Mouse (Mus musculus) lung, embryonic 16.5 days (tissue): ENCODE measurements around the gene Ralgds. TPM values are rescaled to one million over a fixed set of nuclear protein-coding genes. Genes with fewer than 3 reads are reported as not detected.

ENCODE experiments used
- ATAC-seq: fragments of 200-750 bp; cut with Nextera tagmentation; 2 replicates; pipeline ENCODE4 v1.8.0; 2017; ENCODE audit warnings: low read depth, mild to moderate bottlenecking, moderate library complexity
- H3K27ac ChIP-seq: fragments of 300-500 bp; sonication (generic); 2 replicates; pipeline ENCODE4 v1.5.1; 2014; ENCODE audit warnings: mild to moderate bottlenecking, control low read depth, low read length
- H3K27me3 ChIP-seq: fragments of 300-500 bp; sonication (generic); 2 replicates; pipeline ENCODE4 v1.6.1; 2014; ENCODE audit warnings: low read depth, low read length, mixed read lengths; ENCODE audit not compliant: control insufficient read depth, insufficient read depth
- H3K36me3 ChIP-seq: fragments of 300-500 bp; sonication (generic); 2 replicates; pipeline ENCODE4 v1.6.1; 2014; ENCODE audit warnings: low read length; ENCODE audit not compliant: control insufficient read depth, insufficient read depth
- H3K4me1 ChIP-seq: fragments of 300-500 bp; sonication (generic); replicated peaks from 2 replicates; pipeline ENCODE4 v1.6.1; 2014; ENCODE audit warnings: low read length, mixed read lengths; ENCODE audit not compliant: control insufficient read depth, insufficient read depth
- H3K4me2 ChIP-seq: fragments of 300-500 bp; sonication (generic); 2 replicates; pipeline ENCODE4 v1.6.1; 2014; ENCODE audit warnings: low read depth, low read length, control low read depth
- H3K4me3 ChIP-seq: fragments of 300-500 bp; sonication (generic); 2 replicates; pipeline ENCODE4 v1.5.1; 2014; ENCODE audit warnings: mild to moderate bottlenecking, low read length, control low read depth
- H3K9ac ChIP-seq: fragments of 300-500 bp; sonication (generic); 2 replicates; pipeline ENCODE4 v1.6.1; 2014; ENCODE audit warnings: low read length, control low read depth
- H3K9me3 ChIP-seq: fragments of 300-500 bp; sonication (generic); 2 replicates; pipeline ENCODE4 v1.6.1; 2016; ENCODE audit warnings: low read length; ENCODE audit not compliant: control insufficient read depth
- WGBS: fragments of 180-500 bp; shearing (Covaris S2); extraction: QIAGEN DNeasy Blood & Tissue Kit; methylation state at CpG from one replicate; pipeline ENCODE4 v1.1.7; 2014; 5-methylcytosine and 5-hydroxymethylcytosine counted together
- polyA plus RNA-seq: library from polyadenylated mRNA; unstranded; fragments of >200 nt; fragmentation: Nextera tagmentation; extraction: Ambion mirVana; gene quantifications from 2 replicates; pipeline ENCODE4 v1.2.1, GENCODE M21; 2015

Gene Ralgds
- polyA plus RNA-seq, 1 experiment from 2014 or later: 27.3 TPM

DNA sequence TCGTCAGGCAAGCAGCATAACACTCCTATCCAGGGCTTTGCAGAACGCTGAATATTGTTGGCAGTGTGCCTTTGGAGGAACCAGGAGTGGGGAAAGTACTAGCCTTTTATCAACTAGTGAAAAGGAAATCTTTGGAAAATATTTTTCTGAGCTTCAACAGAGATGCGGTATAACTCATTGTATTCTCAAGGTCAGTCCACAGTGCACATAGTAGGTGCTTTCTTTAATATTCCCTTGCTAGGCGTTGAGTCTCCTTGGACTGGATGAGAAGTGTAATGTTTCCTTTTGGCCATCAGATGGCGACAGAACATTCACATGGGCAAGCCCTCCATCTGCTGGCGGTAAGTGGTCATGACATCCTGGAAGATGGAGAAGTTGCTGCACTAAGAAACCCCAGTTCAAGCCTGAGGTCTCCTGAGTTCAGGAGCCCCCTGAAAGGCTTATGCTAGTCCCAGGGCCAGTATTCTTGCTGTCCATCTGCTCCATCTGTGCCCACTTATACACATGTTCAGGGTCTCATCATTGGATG lies 72.2 kb downstream of the Ralgds start:
- Histone ChIP-seq H3K27ac (no peak overlapping the region), H3K36me3 (no peaks in the 10 kb centered on the region; the same call in 1 of the 2 replicates), H3K27me3 (no peaks in the 10 kb centered on the region), H3K9me3 (no peaks in the 10 kb centered on the region), H3K4me1 (peaks cover 12% of the 10 kb centered on the region), H3K4me2 (no peak overlapping the region), H3K9ac (no peak overlapping the region), H3K4me3 (no peak overlapping the region)
- WGBS: 18% methylated on average over 6 of the region's 6 CpGs
- ATAC-seq: no peak

DNA sequence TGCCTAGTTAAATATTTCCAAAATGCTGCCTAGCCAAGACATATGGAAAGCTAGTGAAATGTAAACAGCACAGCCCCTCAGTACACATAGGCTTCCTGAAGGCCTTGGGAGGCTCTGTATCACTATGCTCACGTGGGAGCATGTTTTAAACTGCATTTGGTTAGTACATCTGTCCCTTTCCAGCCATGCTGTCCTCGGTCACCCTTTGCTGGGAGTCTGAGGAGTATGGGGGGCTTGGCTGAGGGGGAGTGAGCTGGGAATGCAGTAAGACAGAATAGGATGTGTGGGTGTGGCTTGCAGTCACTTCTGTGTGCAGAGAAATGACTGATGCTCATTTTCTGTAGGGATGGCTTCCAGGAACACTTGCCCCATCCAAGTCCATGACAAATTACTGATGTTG lies 72.8 kb downstream of the Ralgds start:
- no peak overlapping the region for H3K27ac ChIP-seq
- H3K4me3 ChIP-seq: no peak overlapping the region
- H3K4me1 ChIP-seq: peaks cover 12% of the 10 kb centered on the region
- no peaks in the 10 kb centered on the region; the same call in 1 of the 2 replicates for H3K36me3 ChIP-seq
- H3K4me2 ChIP-seq: no peak overlapping the region
- no peaks in the 10 kb centered on the region for H3K9me3 ChIP-seq
- no peaks in the 10 kb centered on the region for H3K27me3 ChIP-seq
- 41% methylated on average over 2 of the region's 2 CpGs for WGBS
- ATAC-seq: no peak
- no peak overlapping the region for H3K9ac ChIP-seq

DNA sequence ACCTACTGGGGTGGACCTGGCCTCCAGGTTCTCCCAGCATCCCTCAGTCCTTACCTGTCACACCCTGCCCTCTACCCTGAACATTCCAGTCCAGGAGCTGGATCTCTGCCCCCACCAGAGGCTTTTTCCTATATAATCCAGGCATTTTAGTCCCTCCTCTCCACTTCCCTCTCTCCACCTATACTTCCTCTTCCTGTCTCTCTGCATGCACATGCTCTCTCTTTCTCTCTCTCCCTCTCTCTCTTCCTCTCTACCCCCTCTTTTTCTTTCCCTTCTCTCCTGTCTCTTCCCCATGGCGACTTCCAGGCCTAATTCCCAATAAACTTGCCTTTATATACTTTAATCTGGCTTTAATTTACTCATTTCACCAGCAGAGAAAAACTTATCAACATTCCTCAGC lies 75.6 kb downstream of the Ralgds start:
- Histone ChIP-seq H3K27me3 (no peaks in the 10 kb centered on the region), H3K4me1 (peaks cover 1% of the 10 kb centered on the region; the same call in 1 of the 2 replicates), H3K4me2 (no peak overlapping the region), H3K36me3 (no peaks in the 10 kb centered on the region), H3K27ac (no peak overlapping the region), H3K9ac (no peak overlapping the region), H3K4me3 (no peak overlapping the region), H3K9me3 (no peaks in the 10 kb centered on the region)
- no peak for ATAC-seq
- WGBS: 29% methylated on average over 1 of the region's 1 CpGs

DNA sequence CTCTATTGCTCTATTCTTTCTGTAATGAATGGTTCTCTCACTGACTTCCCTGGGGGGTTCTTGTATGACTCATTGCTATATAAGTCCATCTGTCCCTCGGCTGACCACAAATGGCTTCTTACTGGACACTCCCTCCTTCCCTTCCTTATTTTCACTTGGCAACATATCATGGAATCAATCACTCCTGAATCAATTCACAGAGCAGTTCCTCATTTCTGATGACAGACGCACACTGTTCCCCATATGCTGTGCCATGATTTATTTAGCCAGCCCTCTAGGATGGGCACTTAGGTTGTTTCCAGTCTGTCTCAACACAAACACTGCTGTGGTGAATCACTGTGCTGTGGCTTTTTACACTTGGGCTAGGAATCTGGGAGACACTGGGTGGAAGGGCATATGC lies 78.6 kb downstream of the Ralgds start:
- H3K4me1 ChIP-seq: no peaks in the 10 kb centered on the region
- no peak overlapping the region for H3K4me3 ChIP-seq
- WGBS: 60% methylated on average over 2 of the region's 2 CpGs
- H3K4me2 ChIP-seq: no peak overlapping the region
- no peaks in the 10 kb centered on the region for H3K9me3 ChIP-seq
- no peaks in the 10 kb centered on the region for H3K27me3 ChIP-seq
- no peaks in the 10 kb centered on the region for H3K36me3 ChIP-seq
- no peak overlapping the region for H3K27ac ChIP-seq
- H3K9ac ChIP-seq: no peak overlapping the region
- no peak for ATAC-seq

DNA sequence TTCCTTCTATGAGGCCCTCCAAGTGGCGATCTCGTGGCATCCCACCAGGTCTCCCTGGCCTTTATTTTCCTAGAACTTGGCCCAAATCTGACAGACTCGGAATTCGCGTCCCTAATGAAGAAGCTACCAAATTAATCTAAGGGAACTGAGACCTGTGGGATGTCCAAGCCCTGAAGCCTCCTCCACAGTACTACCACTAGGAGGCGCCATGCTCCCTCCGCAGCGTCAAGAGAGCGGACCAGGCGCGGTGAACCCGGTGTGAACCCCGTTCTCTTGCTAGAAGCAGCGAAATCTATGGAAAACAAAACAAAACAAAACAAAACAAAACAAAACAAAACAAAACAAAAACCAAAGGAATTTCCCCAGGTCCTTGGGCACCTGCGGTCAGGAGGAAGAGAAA lies 79.9 kb downstream of the Ralgds start:
- no peaks in the 10 kb centered on the region for H3K4me1 ChIP-seq
- ATAC-seq: no peak

DNA sequence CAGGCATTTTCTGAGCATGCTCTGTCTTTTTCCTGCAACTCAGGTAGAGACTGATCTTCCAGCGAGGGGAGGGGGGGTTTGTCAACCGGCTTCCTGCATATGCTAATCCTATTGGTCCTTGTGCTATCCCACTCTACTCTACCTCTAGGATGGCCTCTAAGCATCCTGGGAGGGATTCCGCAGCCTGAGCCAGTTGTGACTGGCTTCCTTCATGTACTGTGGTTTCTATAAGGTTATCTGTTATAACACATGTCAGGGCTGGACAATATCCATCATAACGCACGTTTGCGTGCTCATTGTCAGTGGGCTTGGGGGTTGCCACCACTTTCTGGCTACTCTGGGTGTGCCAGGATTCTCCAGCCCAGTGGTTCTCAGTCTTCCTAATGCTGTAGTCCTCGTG lies 83.1 kb downstream of the Ralgds start:
- no peaks in the 10 kb centered on the region for H3K9me3 ChIP-seq
- H3K36me3 ChIP-seq: no peaks in the 10 kb centered on the region
- no peak overlapping the region for H3K4me3 ChIP-seq
- no peak overlapping the region for H3K9ac ChIP-seq
- no peak overlapping the region for H3K4me2 ChIP-seq
- 72% methylated on average over 7 of the region's 7 CpGs for WGBS
- H3K4me1 ChIP-seq: no peaks in the 10 kb centered on the region
- ATAC-seq: no peak
- no peaks in the 10 kb centered on the region for H3K27me3 ChIP-seq
- no peak overlapping the region for H3K27ac ChIP-seq

More for the DNA sequence above, 79.9 kb downstream of the Ralgds start:
- H3K36me3 ChIP-seq: no peaks in the 10 kb centered on the region
- no peak overlapping the region for H3K4me3 ChIP-seq
- H3K27ac ChIP-seq: no peak overlapping the region
- no peaks in the 10 kb centered on the region for H3K27me3 ChIP-seq
- no peak overlapping the region for H3K9ac ChIP-seq
- no peaks in the 10 kb centered on the region for H3K9me3 ChIP-seq
- 7% methylated on average over 15 of the region's 15 CpGs for WGBS
- peak overlapping the region; percentile 21; the same call in 1 of the 2 replicates for H3K4me2 ChIP-seq

DNA sequence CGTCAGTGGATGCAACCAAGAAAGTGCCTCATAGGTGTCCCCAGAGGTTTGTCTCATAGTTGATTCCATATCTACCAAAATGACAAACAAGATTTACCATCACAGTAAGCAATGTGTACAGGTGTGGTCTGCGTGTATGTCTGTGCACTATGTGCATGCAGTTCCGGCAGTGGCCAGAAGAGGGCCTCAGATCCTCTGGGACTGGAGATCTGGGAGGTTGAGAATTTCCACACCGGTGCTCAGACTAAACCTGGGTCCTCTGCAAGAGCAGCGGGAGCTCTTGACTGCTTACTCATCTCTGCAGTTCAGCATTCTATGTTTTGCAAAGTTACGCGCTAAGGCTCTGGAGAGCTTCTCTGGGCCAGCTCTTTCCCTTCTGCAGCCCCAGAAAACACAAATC lies 84.1 kb downstream of the Ralgds start:
- no peaks in the 10 kb centered on the region for H3K4me1 ChIP-seq
- no peaks in the 10 kb centered on the region for H3K27me3 ChIP-seq
- H3K4me3 ChIP-seq: no peak overlapping the region
- no peaks in the 10 kb centered on the region for H3K36me3 ChIP-seq
- no peak overlapping the region for H3K9ac ChIP-seq
- ATAC-seq: no peak
- 89% methylated on average over 7 of the region's 7 CpGs for WGBS
- no peak overlapping the region for H3K4me2 ChIP-seq
- no peak overlapping the region for H3K27ac ChIP-seq
- H3K9me3 ChIP-seq: no peaks in the 10 kb centered on the region

DNA sequence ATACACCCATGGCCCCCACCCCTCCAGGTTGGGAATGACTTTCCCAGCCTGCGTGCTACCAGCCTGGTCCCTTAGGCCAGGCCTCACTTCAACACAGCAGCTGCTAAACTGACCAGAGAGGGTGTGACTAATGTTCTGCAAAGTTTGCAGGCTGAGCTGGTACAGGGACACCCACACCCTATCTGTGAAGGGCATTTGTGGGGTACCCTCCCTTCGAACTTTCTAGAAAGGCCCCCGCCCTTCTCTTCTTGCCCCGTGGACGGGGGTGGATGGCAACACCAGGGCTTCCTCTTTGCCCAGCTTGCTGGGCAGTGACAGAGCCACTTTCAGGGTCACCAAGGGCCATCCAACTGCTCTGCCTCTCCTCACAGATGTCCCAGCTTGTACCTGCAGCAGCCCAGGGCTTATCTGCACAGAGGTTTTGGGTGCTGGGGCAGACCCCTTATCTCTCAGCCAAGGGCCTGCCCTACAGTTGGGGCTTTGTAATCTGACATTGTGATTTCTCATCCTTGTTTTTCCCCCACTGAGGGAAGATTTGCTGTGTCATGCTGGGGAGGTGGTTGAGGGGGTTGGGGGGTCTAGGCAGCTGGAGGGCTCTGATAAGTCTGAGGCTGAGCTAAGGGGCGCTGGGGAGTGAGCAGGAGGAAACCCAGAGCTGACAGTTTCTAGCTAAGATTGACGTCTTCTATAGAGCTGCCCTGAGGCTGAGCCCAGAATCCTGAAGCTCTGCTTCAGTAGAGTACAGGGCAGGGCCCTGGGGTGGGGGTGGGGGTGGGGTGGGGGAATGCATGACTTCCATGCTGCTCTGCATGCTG lies 85.0 kb downstream of the Ralgds start:
- no peak overlapping the region for H3K4me2 ChIP-seq
- ATAC-seq: no peak
- no peak overlapping the region for H3K27ac ChIP-seq
- H3K4me1 ChIP-seq: no peaks in the 10 kb centered on the region
- H3K9ac ChIP-seq: no peak overlapping the region
- H3K4me3 ChIP-seq: no peak overlapping the region
- no peaks in the 10 kb centered on the region for H3K36me3 ChIP-seq
- no peaks in the 10 kb centered on the region for H3K27me3 ChIP-seq
- H3K9me3 ChIP-seq: no peaks in the 10 kb centered on the region
- 61% methylated on average over 7 of the region's 7 CpGs for WGBS

DNA sequence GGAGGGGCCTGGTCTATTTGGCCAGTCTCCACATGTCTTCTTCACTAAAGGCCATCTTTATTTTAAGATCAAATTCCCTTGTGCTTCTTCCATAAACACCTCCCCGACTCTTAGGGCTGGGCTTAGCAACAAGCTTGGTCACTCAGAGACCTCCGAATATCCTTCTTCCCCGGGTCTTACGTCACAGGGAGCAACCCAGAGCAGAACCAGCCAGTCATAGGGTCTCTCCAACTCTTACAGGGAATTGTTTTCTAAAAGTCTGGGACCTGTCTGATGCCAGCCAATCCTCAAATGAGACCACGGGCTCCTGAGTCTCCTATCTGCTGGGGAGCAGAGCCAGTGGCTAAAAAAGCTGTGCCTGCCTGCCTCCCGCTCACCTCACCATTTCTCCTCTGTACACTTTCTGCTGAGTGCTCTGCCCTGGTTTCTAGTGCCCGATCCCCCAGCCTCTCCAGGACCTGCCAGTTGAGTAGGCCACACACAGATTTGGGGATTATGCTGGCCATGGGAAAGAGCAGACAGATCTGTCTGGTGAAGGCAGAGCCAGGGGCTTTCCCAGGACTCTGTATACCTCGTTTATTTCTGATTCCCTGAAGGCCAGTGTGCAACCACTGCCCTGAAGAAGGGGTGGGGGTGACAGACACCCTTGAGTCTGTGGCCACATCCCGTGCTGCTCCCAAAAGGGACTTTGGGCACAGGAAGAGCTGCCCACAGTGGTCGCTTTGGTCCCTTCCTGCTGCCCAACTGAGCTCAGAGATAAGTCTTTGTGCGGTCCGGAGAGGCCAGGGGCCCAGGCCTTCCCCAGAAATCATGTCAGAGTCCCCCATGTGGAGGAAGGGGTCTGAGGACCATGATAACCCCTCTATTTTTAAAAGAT lies 86.0 kb downstream of the Ralgds start:
- WGBS: 51% methylated on average over 12 of the region's 12 CpGs
- H3K27ac ChIP-seq: no peak overlapping the region
- no peak overlapping the region for H3K9ac ChIP-seq
- no peaks in the 10 kb centered on the region for H3K4me1 ChIP-seq
- no peaks in the 10 kb centered on the region for H3K27me3 ChIP-seq
- H3K9me3 ChIP-seq: no peaks in the 10 kb centered on the region
- no peak overlapping the region for H3K4me3 ChIP-seq
- ATAC-seq: no peak
- no peaks in the 10 kb centered on the region for H3K36me3 ChIP-seq
- H3K4me2 ChIP-seq: no peak overlapping the region
